Mouse (Mus musculus) lung, embryonic 14.5 days (tissue): ENCODE data around the gene Inf2. TPM values are rescaled to one million over a fixed set of nuclear protein-coding genes. Genes with fewer than 3 reads are reported as not detected.

ENCODE experiments used
- ATAC-seq: fragments of 200-750 bp; cut with Nextera tagmentation; 2 replicates; pipeline ENCODE4 v1.8.0; 2017; ENCODE audit warnings: mild to moderate bottlenecking, moderate TSS enrichment, moderate library complexity; ENCODE audit not compliant: insufficient read depth
- DNase-seq: peaks from one replicate; pipeline ENCODE4 v3.0.0-alpha.2; 2015
- H3K27ac ChIP-seq: fragments of 300-500 bp; sonication (generic); 2 replicates; pipeline ENCODE4 v1.5.1; 2014; ENCODE audit warnings: low read depth, mild to moderate bottlenecking, moderate library complexity
- H3K27me3 ChIP-seq: fragments of 300-500 bp; sonication (generic); 2 replicates; pipeline ENCODE4 v1.6.1; 2014; ENCODE audit warnings: low read length, control low read depth; ENCODE audit not compliant: insufficient read depth
- H3K36me3 ChIP-seq: fragments of 300-500 bp; sonication (generic); 2 replicates; pipeline ENCODE4 v1.6.1; 2014; ENCODE audit warnings: control low read depth; ENCODE audit not compliant: insufficient read depth
- H3K4me1 ChIP-seq: fragments of 300-500 bp; sonication (generic); 2 replicates; pipeline ENCODE4 v1.6.1; 2014; ENCODE audit warnings: antibody characterized with exemption, control low read depth; ENCODE audit not compliant: insufficient read depth
- H3K4me2 ChIP-seq: fragments of 300-500 bp; sonication (generic); 2 replicates; pipeline ENCODE4 v1.6.1; 2014; ENCODE audit warnings: mild to moderate bottlenecking
- H3K4me3 ChIP-seq: fragments of 300-500 bp; sonication (generic); 2 replicates; pipeline ENCODE4 v1.5.1; 2014; ENCODE audit warnings: low read depth, low read length
- H3K9ac ChIP-seq: fragments of 300-500 bp; sonication (generic); 2 replicates; pipeline ENCODE4 v1.6.1; 2014
- H3K9me3 ChIP-seq: fragments of 300-500 bp; sonication (generic); 2 replicates; pipeline ENCODE4 v1.6.1; 2016; ENCODE audit warnings: low read depth, low read length, control low read depth
- CTCF ChIP-seq: IDR thresholded peaks from 2 replicates; pipeline ENCODE4 v1.5.1; 2016; ENCODE audit warnings: antibody characterized with exemption, low read depth
- WGBS: fragments of 180-500 bp; shearing (Covaris S2); extraction: QIAGEN DNeasy Blood & Tissue Kit; methylation state at CpG from one replicate; pipeline ENCODE4 v1.1.7; 2014; 5-methylcytosine and 5-hydroxymethylcytosine counted together
- polyA plus RNA-seq: library from polyadenylated mRNA; unstranded; fragments of >200 nt; fragmentation: Nextera tagmentation; extraction: Ambion mirVana; gene quantifications from 2 replicates; pipeline ENCODE4 v1.2.1, GENCODE M21; 2014

Gene Inf2
- polyA plus RNA-seq, 1 experiment from 2014 or later: 5.2 TPM

DNA sequence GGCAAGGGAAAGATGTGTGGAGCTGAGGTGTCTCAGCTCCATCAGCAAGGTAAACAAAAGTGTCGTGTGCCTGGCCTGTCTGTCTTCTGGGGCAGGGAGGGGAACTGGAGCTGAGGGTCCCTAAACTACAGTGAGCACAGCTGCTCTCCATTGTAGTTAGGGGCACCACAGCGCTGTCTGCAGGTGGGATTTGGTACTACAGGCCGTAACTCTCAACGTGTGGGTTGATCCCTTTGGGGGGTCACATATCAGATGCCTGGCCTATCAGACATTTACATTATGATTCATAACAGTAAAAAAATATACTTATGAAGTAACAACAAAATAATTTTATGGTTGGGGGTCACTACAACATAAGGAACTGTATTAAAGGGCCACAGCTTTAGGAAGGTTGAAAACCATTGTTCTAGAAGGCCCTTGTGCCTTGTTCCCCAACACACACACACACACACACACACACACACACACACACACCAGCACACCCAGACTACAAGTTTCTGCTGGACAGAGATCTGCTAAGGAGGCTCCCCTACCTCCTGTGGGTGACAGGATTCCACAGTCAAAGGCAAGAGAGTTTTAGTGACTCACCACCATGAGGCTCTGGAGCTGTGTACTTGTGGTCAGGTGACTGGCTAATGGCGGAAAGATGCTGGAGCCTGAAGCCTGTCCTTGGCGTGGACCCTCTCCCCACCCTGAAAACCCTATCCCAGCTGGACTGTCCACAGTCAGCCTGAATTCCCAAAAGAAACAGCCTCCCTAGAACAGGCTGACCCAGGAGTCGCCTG, 38.7 kb downstream of the Inf2 start:
- Histone ChIP-seq H3K4me3 (no peak overlapping the region), H3K27me3 (no peaks in the 10 kb centered on the region), H3K4me1 (peaks cover 18% of the 10 kb centered on the region; the same call in 1 of the 2 replicates), H3K27ac (no peak overlapping the region), H3K9ac (no peak overlapping the region), H3K4me2 (no peak overlapping the region), H3K9me3 (no peaks in the 10 kb centered on the region), H3K36me3 (no peaks in the 10 kb centered on the region)
- TF ChIP-seq CTCF: peak; percentile 66
- 60% methylated on average over 7 of the region's 7 CpGs for WGBS
- ATAC-seq: no peak
- peak; percentile 40 for DNase-seq

DNA sequence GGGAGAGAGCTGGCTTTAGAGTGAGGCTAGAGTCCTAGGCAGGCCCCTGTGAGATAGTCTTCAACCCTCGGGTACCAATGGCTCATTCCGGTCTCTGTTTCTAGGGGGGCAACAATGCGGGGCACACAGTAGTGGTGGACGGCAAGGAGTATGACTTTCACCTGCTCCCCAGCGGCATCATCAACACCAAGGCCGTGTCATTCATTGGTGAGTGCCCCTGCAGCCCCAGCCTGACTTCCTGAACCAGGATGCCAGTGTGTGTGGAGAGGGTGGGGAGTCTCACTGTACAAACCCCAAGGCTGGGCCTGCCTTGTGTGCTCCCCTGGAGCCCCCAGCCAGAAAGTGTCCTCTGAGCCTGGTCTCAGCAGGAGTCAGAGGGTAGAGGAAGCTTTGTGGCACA, 39.6 kb downstream of the Inf2 start:
- WGBS: 78% methylated on average over 6 of the region's 6 CpGs
- DNase-seq (no peak), ATAC-seq (no peak)
- Histone ChIP-seq H3K9me3 (no peaks in the 10 kb centered on the region), H3K9ac (no peak overlapping the region), H3K4me2 (no peak overlapping the region), H3K27ac (0 out of 2 replicates have a peak overlapping the region, but pooled peaks have one; percentile 3), H3K4me3 (no peak overlapping the region), H3K36me3 (no peaks in the 10 kb centered on the region), H3K4me1 (peaks cover 20% of the 10 kb centered on the region; the same call in 1 of the 2 replicates), H3K27me3 (no peaks in the 10 kb centered on the region)
- TF ChIP-seq CTCF: no peak

DNA sequence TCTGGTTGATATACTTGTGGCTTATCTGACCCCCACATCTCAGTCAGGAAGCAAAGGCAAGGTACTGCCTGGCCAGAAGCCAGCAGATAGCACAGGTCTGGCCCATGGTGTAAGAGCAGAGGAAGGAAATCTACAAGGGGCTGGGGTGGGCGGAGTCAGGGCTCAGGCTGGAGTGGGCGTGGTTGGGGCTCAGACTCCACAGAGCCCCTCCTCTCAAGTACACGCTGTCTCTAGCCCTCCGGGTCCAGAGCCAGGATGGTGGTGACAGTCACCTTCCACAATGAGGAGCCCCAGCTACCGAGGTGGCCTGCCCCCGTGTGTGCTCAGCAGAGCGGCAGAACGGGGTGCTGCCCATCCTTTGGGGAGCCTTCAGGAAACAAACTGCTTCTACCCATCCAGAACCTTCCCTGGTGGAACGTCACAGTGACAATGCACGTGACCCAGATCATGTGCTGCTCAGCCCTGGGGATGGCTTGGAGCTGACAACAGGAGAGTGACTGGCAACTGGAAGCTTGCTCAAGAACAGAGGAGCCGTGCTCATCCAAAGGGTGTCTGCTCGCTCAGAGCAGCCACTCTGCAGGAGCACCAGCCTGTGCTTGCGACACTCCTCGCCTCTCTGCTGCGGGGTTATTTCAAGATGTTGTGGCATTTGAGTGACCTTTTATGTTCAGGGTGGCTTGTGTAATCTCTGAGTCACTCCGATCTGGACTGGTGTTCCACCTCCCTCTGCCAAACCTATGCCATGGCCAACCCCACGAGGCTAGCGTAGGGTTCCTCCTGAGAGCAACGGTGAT, 40.5 kb downstream of the Inf2 start:
- no peak overlapping the region for H3K9ac ChIP-seq
- ATAC-seq (peak; percentile 82), DNase-seq (peak; percentile 87)
- H3K27ac ChIP-seq: 0 out of 2 replicates have a peak overlapping the region, but pooled peaks have one; percentile 3
- no peaks in the 10 kb centered on the region for H3K27me3 ChIP-seq
- H3K4me1 ChIP-seq: peaks cover 20% of the 10 kb centered on the region; the same call in 1 of the 2 replicates
- no peaks in the 10 kb centered on the region for H3K36me3 ChIP-seq
- TF ChIP-seq CTCF: no peak
- peak overlapping the region; percentile 62 for H3K4me2 ChIP-seq
- 25% methylated on average over 19 of the region's 19 CpGs for WGBS
- H3K9me3 ChIP-seq: no peaks in the 10 kb centered on the region
- H3K4me3 ChIP-seq: peak overlapping the region; percentile 18; the same call in 1 of the 2 replicates

DNA sequence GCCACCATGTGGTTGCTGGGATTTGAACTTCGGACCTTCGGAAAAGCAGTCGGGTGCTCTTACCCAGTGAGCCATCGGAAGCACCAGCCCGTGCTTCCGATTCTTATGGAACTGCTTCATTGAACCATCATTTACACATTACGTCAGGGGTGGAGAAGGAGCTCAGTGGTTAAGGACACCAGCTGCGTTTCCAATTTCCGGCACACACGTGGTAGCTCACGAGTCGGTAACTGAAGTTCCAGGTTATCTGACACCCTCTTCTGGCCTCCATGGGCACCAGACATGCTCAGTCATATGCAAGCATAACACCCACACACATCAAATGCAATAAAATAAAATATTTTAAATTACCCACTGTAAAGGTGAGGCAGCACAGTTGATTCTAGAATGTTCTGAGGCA, 41.4 kb downstream of the Inf2 start:
- 93% methylated on average over 12 of the region's 12 CpGs for WGBS
- H3K27ac ChIP-seq: no peak overlapping the region
- no peaks in the 10 kb centered on the region for H3K9me3 ChIP-seq
- ATAC-seq: no peak
- TF ChIP-seq CTCF: no peak
- H3K27me3 ChIP-seq: no peaks in the 10 kb centered on the region
- H3K4me1 ChIP-seq: peaks cover 20% of the 10 kb centered on the region; the same call in 1 of the 2 replicates
- no peak overlapping the region for H3K9ac ChIP-seq
- H3K4me2 ChIP-seq: no peak overlapping the region
- H3K36me3 ChIP-seq: no peaks in the 10 kb centered on the region
- H3K4me3 ChIP-seq: no peak overlapping the region
- DNase-seq: no peak

DNA sequence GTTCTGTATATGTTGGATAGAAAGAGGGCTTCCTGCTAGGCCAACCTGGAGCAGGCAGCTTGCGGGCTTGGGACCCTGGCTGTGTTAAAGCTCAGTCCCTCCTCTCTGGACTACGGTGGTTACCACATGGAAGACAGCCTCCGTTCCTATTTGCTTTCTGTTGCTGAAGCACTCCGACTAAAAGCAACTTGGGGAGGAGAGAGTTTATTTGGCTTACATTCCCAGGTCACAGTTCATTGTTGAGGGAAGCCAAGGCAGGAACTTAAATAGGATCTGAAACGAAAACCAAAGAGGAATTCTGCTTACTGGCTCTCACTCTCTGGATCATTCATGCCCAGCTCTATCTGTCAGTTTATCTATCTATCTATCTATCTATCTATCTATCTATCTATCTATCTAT, 42.2 kb downstream of the Inf2 start:
- Histone ChIP-seq H3K27me3 (no peaks in the 10 kb centered on the region), H3K36me3 (no peaks in the 10 kb centered on the region), H3K27ac (no peak overlapping the region), H3K9me3 (no peaks in the 10 kb centered on the region), H3K9ac (no peak overlapping the region), H3K4me2 (no peak overlapping the region), H3K4me3 (no peak overlapping the region), H3K4me1 (peaks cover 20% of the 10 kb centered on the region; the same call in 1 of the 2 replicates)
- no peak for DNase-seq
- TF ChIP-seq CTCF: no peak
- 36% methylated on average over 5 of the region's 5 CpGs for whole genome bisulfite sequencing
- ATAC-seq: no peak

DNA sequence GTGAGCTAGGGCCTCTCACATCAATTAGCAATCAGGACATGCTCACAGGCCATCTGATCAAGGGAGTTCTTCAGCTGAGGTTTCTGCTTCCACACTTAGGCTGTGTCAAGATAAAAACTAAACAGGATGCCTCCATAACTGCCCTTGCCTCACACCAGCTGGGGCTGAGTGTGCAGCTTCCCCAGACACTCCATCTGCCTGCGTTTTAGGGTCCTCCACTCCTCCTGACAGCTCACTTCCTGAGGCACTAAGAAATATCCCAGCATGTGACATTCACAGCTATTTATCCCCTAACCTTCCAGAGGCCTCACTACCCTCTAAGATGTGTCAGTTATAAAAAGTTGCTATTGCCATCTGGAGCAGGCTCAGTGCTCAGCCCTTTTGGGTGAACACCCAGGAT, 42.9 kb downstream of the Inf2 start:
- H3K9ac ChIP-seq: no peak overlapping the region
- H3K27ac ChIP-seq: no peak overlapping the region
- no peak overlapping the region for H3K4me2 ChIP-seq
- ATAC-seq (peak; percentile 29; the same call in 1 of the 2 replicates), DNase-seq (peak; percentile 58)
- H3K9me3 ChIP-seq: no peaks in the 10 kb centered on the region
- peaks cover 20% of the 10 kb centered on the region; the same call in 1 of the 2 replicates for H3K4me1 ChIP-seq
- no peak for TF ChIP-seq CTCF
- H3K36me3 ChIP-seq: no peaks in the 10 kb centered on the region
- WGBS: 11% methylated on average over 1 of the region's 1 CpGs
- H3K27me3 ChIP-seq: no peaks in the 10 kb centered on the region
- H3K4me3 ChIP-seq: no peak overlapping the region
